Mouse (Mus musculus) frontal cortex, postnatal 25 days (tissue): ENCODE measurements around the gene C2cd2l.

Source experiments
- DNase-seq, 2 experiments: peaks; one replicate each; pipeline ENCODE4 v3.0.0; 2022; ENCODE audit warnings: low spot score in 2 of 2

Gene C2cd2l

DNA sequence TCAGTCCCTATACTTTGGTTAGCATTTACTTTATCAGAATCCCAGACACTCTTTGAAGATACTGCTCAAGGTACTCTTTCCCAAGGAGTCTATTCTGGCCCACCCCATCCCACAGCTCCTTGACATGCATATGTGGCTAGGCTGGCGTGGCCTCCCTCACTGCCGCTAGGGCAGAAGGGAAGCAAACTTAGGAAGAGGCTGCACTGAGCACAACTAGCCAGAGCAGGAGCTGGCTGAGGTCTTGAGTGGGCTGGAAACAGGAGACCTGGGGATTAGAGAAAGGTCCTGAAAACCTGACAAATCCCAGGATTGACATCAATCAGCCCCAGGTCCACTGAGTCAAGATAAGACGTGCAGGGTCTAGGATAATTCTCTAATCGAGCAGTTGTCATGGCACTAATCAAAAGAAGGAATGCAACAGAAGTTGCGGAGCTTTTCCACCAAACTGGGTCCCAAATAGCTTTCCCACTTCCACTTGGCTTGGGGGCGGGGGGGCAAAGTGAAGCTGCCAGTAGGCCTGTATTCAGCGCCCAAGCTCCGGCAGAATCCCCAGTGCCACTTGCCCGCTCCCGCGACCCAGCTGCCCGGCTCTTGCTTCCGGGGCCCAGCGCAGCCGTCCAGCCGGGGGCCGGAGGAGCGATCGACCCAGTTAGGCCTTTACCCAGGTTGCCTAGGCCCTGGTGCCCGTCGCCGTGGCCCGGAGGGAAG, 52.6 kb downstream of the C2cd2l start:
- no peak for DNase-seq

DNA sequence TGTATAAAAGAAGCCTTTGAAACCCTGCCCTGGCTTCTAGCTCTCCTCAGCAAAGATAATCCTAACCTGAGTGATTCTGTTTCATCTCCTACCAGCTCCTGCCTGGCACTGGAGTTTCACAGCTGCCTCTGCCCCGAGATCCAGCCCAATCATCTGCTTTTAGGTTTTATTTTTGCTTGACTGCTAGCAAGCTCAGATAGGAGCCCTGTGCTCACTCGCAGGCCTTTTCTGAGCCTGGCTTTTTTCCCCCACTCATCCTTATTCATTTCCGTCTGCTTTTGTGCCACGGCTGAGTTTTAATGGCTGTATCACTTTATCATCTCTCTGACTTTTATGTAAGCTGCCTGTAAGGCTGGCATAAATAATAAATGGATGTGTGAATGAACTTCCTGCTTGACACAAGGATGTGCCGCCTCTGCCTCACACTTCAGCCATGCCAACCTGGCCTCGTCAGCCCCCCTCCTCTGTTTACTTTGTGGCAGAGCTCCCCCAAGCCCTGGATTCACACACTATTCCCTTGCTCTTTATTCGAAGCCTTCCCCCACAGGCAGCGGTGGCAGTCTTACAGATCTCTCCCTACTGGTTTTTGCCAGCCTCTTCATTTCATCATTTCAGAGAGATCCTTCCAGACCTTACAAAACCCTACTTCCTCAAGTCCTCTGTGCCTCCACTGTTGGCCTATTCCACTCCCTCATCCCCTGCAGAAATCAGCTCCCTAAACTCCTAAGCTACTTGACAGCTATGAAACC, 53.4 kb downstream of the C2cd2l start:
- DNase-seq: peak in 1 of 2 experiments; percentile 32

DNA sequence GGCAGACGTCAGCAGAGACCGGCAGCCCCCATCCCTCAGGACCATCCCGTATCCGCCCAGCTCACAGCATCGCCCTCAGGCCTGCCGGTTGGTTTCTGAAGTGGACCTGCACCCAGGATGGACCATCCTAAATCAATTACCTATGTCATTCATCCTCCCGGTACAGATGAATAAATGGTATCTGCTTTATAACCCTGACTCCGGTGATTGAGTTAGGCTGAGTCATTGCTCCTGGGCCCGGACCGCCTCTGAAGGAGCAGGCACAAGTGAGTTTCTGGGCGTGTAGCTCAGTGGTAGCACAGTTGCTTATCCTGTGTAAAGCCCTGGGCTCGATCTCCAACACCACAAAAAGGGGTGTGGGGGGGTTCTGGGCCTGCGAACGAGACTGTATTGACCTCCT, 58.7 kb downstream of the C2cd2l start:
- DNase-seq: no peak
